Mouse (Mus musculus) hindbrain, embryonic 14.5 days (tissue): Measurements from ENCODE around the gene Cplane1. TPM values are rescaled to one million over a fixed set of nuclear protein-coding genes. Genes with fewer than 3 reads are reported as not detected.

Source experiments
- ATAC-seq: fragments of 200-750 bp; cut with Nextera tagmentation; 2 replicates; pipeline ENCODE4 v1.8.0; 2017; ENCODE audit warnings: moderate number of reproducible peaks, mild to moderate bottlenecking, moderate TSS enrichment, moderate library complexity; ENCODE audit not compliant: low FRiP score
- DNase-seq: peaks from one replicate; pipeline ENCODE4 v3.0.0-alpha.2; 2015; ENCODE audit warnings: low spot score
- H3K27ac ChIP-seq: fragments of 300-500 bp; sonication (generic); 2 replicates; pipeline ENCODE4 v1.5.1; 2014; ENCODE audit warnings: mild to moderate bottlenecking, moderate library complexity
- H3K27me3 ChIP-seq: fragments of 300-500 bp; sonication (generic); 2 replicates; pipeline ENCODE4 v1.6.1; 2014; ENCODE audit warnings: mild to moderate bottlenecking, low read length, mixed read lengths; ENCODE audit not compliant: control insufficient read depth, insufficient read depth
- H3K36me3 ChIP-seq: fragments of 300-500 bp; sonication (generic); replicated peaks from 2 replicates; pipeline ENCODE4 v1.6.1; 2014; ENCODE audit not compliant: control insufficient read depth, insufficient read depth
- H3K4me1 ChIP-seq: fragments of 300-500 bp; sonication (generic); replicated peaks from 2 replicates; pipeline ENCODE4 v1.6.1; 2014; ENCODE audit warnings: antibody characterized with exemption, low read length, mixed read lengths; ENCODE audit not compliant: control insufficient read depth, insufficient read depth
- H3K4me2 ChIP-seq: fragments of 300-500 bp; sonication (generic); replicated peaks from 2 replicates; pipeline ENCODE4 v1.6.1; 2014; ENCODE audit warnings: mild to moderate bottlenecking, moderate library complexity
- H3K4me3 ChIP-seq: fragments of 300-500 bp; sonication (generic); replicated peaks from 2 replicates; pipeline ENCODE4 v1.5.1; 2014; ENCODE audit warnings: mild to moderate bottlenecking, low read length
- H3K9ac ChIP-seq: fragments of 300-500 bp; sonication (generic); 2 replicates; pipeline ENCODE4 v1.6.1; 2014
- H3K9me3 ChIP-seq: fragments of 300-500 bp; sonication (generic); 2 replicates; pipeline ENCODE4 v1.6.1; 2016; ENCODE audit warnings: low read length; ENCODE audit not compliant: control insufficient read depth
- WGBS: fragments of 180-500 bp; shearing (Covaris S2); extraction: QIAGEN DNeasy Blood & Tissue Kit; methylation state at CpG from one replicate; pipeline ENCODE4 v1.1.7; 2014; 5-methylcytosine and 5-hydroxymethylcytosine counted together
- polyA plus RNA-seq: library from polyadenylated mRNA; unstranded; fragments of >200 nt; fragmentation: Nextera tagmentation; extraction: Ambion mirVana; gene quantifications from 2 replicates; pipeline ENCODE4 v1.2.1, GENCODE M21; 2014

Gene Cplane1
- 18.0 and 24.5 TPM in 2 replicates for polyA plus RNA-seq

- H3K4me2 ChIP-seq: peak within 1 kb of the TSS; percentile 58
- peak within 1 kb of the TSS; percentile 95 for H3K27ac ChIP-seq
- H3K9me3 ChIP-seq: no peaks in the 10 kb centered on the region
- peak within 1 kb of the TSS; percentile 100 for H3K9ac ChIP-seq
- no peaks in the 10 kb centered on the region for H3K27me3 ChIP-seq
- H3K4me3 ChIP-seq: peak within 1 kb of the TSS; percentile 99
- peaks cover 15% of the 10 kb centered on the region for H3K4me1 ChIP-seq
- DNase-seq (peak; percentile 98), ATAC-seq (peak; percentile 99)
- under 1% methylated on average over 40 of the region's 47 CpGs for WGBS
- H3K36me3 ChIP-seq: peaks cover 33% of the 10 kb centered on the region
These were observed at the start of gene Cplane1 for GRCm38 (mm10) chr15:8168591-8169265. Cplane1 (plus strand) TSS chr15:8169106.

DNA sequence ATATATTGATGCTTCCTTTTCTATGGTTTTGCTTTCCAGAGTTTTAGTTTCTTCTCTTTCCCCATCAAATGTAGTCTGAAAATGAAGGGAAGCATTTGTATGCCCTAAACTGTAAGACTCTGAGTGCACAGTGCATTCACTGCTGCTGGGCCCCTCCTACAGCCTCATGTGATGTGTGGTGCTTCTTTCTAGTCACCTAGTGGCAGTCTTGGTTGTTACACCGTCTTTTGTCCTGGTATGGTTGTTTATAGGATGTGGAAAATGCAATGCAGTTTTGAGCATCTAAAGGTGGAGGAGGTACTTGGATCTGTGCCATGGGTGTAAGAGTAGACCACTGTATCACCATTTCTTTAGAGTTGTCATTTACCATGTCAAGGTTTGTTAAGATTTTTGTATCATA is 39.6 kb upstream of the Cplane1 start:
- Histone ChIP-seq H3K4me3 (no peak overlapping the region), H3K36me3 (peaks cover 85% of the 10 kb centered on the region), H3K9me3 (no peaks in the 10 kb centered on the region), H3K27ac (no peak overlapping the region), H3K9ac (no peak overlapping the region), H3K27me3 (no peaks in the 10 kb centered on the region), H3K4me2 (no peak overlapping the region), H3K4me1 (no peaks in the 10 kb centered on the region)
- 78% methylated on average over 1 of the region's 1 CpGs for WGBS
- ATAC-seq (no peak), DNase-seq (no peak)

DNA sequence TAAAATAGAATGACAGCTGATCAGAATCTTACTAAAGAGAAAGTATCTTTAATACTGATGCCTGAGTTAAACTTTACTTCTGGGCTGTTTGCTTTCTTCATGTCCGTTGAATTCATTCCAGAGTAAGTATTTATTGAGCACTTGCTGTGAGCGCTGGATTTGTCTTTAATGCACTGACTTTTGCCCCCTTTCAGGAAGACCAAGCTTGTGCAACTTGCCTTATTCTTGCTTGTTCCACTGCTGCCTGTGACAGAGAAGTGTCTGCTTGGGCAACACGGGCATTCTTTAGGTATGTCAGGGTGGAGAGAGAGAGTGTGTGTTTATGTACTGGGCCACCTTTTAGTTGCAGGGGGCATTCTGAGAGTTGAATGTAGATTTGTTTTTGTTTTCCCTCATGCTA is 37.6 kb upstream of the Cplane1 start:
- Histone ChIP-seq H3K4me1 (no peaks in the 10 kb centered on the region), H3K9me3 (no peaks in the 10 kb centered on the region), H3K36me3 (peaks cover 93% of the 10 kb centered on the region), H3K27me3 (no peaks in the 10 kb centered on the region), H3K4me2 (no peak overlapping the region), H3K9ac (no peak overlapping the region), H3K4me3 (no peak overlapping the region), H3K27ac (no peak overlapping the region)
- ATAC-seq: no peak
- DNase-seq: no peak
- WGBS: 93% methylated on average over 3 of the region's 3 CpGs

GRCm38 (mm10) chr15:8131761-8132160 is 37.1 kb upstream of the Cplane1 start:
- H3K4me3 ChIP-seq: no peak overlapping the region
- no peaks in the 10 kb centered on the region for H3K9me3 ChIP-seq
- no peak overlapping the region for H3K4me2 ChIP-seq
- H3K27ac ChIP-seq: no peak overlapping the region
- H3K36me3 ChIP-seq: peaks cover 93% of the 10 kb centered on the region
- no peaks in the 10 kb centered on the region for H3K27me3 ChIP-seq
- ATAC-seq (no peak), DNase-seq (no peak)
- no peak overlapping the region for H3K9ac ChIP-seq
- H3K4me1 ChIP-seq: no peaks in the 10 kb centered on the region

DNA sequence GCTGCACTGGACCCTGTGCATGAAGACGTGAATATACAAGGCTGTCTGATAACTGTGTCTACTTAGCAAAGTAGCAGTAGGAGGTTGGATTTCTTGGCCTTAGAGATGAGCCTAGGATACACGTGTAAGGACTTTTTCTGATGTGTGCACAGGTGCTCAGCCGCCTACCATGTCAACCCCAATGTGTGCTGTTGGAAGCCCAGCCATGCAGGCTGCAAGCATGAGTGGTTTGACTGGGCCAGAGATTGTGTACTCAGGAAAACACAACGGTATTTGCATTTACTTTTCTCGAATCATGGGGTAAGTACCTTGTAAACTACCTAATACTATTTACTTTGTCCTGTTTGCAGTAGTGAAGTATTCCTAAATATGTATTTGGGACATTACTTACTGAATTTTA is 33.3 kb upstream of the Cplane1 start:
- Histone ChIP-seq H3K27ac (no peak overlapping the region), H3K36me3 (peaks cover 96% of the 10 kb centered on the region), H3K4me2 (no peak overlapping the region), H3K4me3 (no peak overlapping the region), H3K4me1 (no peaks in the 10 kb centered on the region), H3K27me3 (no peaks in the 10 kb centered on the region), H3K9ac (no peak overlapping the region), H3K9me3 (no peaks in the 10 kb centered on the region)
- 92% methylated on average over 5 of the region's 5 CpGs for WGBS
- no peak for ATAC-seq
- DNase-seq: no peak

- no peak overlapping the region for H3K4me3 ChIP-seq
- DNase-seq: no peak
- no peak overlapping the region for H3K27ac ChIP-seq
- H3K9ac ChIP-seq: no peak overlapping the region
- no peaks in the 10 kb centered on the region for H3K27me3 ChIP-seq
- H3K36me3 ChIP-seq: peaks cover 58% of the 10 kb centered on the region
- no peaks in the 10 kb centered on the region for H3K4me1 ChIP-seq
- no peak for ATAC-seq
- 96% methylated on average over 1 of the region's 1 CpGs for WGBS
- H3K9me3 ChIP-seq: no peaks in the 10 kb centered on the region
- H3K4me2 ChIP-seq: no peak overlapping the region
These were observed 7.1 kb upstream of the Cplane1 start for GRCm38 (mm10) chr15:8161841-8162240.

GRCm38 (mm10) chr15:8169266-8169746 is 400 bp downstream of the Cplane1 start:
- DNase-seq: peak; percentile 65
- peak overlapping the region; percentile 58 for H3K4me2 ChIP-seq
- peak overlapping the region; percentile 95 for H3K27ac ChIP-seq
- under 1% methylated on average over 25 of the region's 25 CpGs for WGBS
- H3K27me3 ChIP-seq: no peaks in the 10 kb centered on the region
- H3K9me3 ChIP-seq: no peaks in the 10 kb centered on the region
- peak overlapping the region; percentile 99 for H3K4me3 ChIP-seq
- H3K4me1 ChIP-seq: peaks cover 15% of the 10 kb centered on the region
- H3K9ac ChIP-seq: peak overlapping the region; percentile 100
- peak; percentile 86 for ATAC-seq
- peaks cover 39% of the 10 kb centered on the region for H3K36me3 ChIP-seq

- ATAC-seq: no peak
- no peaks in the 10 kb centered on the region for H3K9me3 ChIP-seq
- no peak overlapping the region for H3K9ac ChIP-seq
- peaks cover 92% of the 10 kb centered on the region for H3K36me3 ChIP-seq
- no peak overlapping the region for H3K4me2 ChIP-seq
- H3K4me3 ChIP-seq: no peak overlapping the region
- no peaks in the 10 kb centered on the region for H3K4me1 ChIP-seq
- DNase-seq: no peak
- 94% methylated on average over 3 of the region's 3 CpGs for WGBS
- no peak overlapping the region for H3K27ac ChIP-seq
- no peaks in the 10 kb centered on the region for H3K27me3 ChIP-seq
These were observed 20.7 kb downstream of the Cplane1 start for GRCm38 (mm10) chr15:8189563-8189962.

GRCm38 (mm10) chr15:8190435-8190834 is 21.5 kb downstream of the Cplane1 start:
- H3K36me3 ChIP-seq: peaks cover 93% of the 10 kb centered on the region
- no peaks in the 10 kb centered on the region for H3K9me3 ChIP-seq
- ATAC-seq (no peak), DNase-seq (no peak)
- H3K4me3 ChIP-seq: no peak overlapping the region
- no peaks in the 10 kb centered on the region for H3K27me3 ChIP-seq
- no peak overlapping the region for H3K4me2 ChIP-seq
- no peak overlapping the region for H3K27ac ChIP-seq
- H3K9ac ChIP-seq: no peak overlapping the region
- H3K4me1 ChIP-seq: no peaks in the 10 kb centered on the region
- 96% methylated on average over 3 of the region's 3 CpGs for WGBS

DNA sequence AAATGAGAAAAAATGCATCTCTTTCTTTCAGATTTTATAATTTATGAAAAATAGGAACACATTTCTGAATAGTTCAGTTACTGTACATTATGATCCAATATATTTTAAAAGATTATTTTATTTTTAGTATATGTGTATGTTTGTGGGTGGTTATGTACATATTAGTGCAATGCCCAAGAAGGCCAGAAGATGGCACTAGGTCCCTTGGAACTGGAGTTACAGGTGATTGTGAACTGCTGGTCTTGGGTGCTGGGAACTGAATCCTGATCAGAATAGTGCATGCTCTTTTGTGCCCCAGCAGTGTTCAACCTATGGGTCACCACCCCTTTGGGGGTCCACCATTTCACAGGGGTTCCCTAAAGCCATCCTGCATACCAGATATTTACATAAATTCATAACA is 31.4 kb downstream of the Cplane1 start:
- no peaks in the 10 kb centered on the region for H3K27me3 ChIP-seq
- peaks cover 84% of the 10 kb centered on the region for H3K36me3 ChIP-seq
- no peaks in the 10 kb centered on the region for H3K9me3 ChIP-seq
- ATAC-seq (no peak), DNase-seq (no peak)
- H3K27ac ChIP-seq: no peak overlapping the region
- no peak overlapping the region for H3K9ac ChIP-seq
- H3K4me1 ChIP-seq: no peaks in the 10 kb centered on the region
- H3K4me2 ChIP-seq: no peak overlapping the region
- H3K4me3 ChIP-seq: no peak overlapping the region
